Mouse (Mus musculus): ENCODE results near the gene Rab20.

DNA sequence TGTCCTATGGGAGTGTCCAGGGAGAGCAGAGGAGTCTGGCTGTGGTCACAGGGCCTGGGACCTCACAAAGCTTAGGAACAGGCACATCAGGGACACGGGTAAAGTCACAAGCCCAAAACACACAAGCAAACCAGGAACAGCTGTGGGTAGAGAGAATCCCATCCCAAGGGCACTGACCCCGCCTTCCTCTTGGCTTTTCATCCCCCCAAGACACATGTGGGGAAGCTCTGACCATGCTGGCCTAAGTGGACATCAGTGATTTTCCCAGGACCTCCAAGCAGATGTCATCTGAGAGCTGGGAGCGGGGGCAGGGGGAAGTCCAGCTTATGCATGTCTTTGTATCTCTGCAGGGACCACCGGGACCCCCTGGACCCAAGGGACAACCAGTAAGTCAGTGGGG, 73.9 kb downstream of the Rab20 start:
- TF ChIP-seq CTCF (IDR thresholded peaks at IDR 0.05; ENCODE audit: borderline replicate concordance, control insufficient read depth, extremely low read depth, insufficient read depth, low read length, poor library complexity) = no peak
- no peak for TF ChIP-seq POLR2A (IDR thresholded peaks at IDR 0.05; ENCODE audit: control insufficient read depth, extremely low read depth, insufficient read depth, low read length, poor library complexity)
